Mouse (Mus musculus): Measurements from ENCODE around the gene Rufy4.

DNA sequence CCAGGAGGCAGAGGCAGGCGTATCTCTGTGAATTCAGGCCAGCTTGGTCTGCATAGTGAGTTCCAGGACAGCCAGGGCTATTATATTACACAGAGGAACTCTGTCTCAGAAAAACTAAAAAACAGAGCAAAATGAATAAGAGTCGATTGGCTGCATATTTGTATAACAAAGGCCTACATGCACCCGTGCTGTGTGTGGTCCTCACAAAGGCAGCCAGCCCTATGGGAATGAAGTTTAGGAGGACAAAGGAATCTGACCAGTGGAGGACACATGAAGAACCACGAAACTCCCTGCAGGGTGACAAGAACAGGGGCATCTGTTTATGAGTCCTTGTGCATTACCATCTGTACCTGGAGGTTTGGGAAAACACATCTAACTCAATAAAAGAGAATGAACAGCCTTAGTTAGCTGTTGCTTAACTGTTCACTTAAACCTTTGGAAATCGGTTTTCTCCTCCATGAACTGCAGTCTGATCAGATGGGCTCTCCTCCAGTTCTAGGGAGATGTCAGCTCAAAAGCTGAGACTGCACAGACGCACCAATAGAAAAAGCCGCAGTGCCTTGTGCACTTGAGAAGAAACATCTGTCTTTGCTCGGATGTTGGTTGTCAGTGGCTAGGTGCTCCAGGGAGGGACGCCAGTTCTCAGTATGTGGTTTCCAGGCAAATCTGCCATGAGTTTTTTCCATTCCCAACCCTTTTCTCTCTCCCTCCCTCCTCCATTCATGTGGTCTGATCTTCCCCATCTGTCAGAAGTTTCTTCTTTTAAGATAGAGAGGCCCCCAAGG is 54.5 kb downstream of the Rufy4 start:
- TF ChIP-seq POLR2A (IDR thresholded peaks at IDR 0.05; ENCODE audit: insufficient read depth, low read depth, low read length) (no peak), CTCF (IDR thresholded peaks at IDR 0.05; ENCODE audit: insufficient read depth, low read depth, low read length) (no peak)

Measured in olfactory bulb, adult 2 months (tissue).